Mouse (Mus musculus): ENCODE data around the gene Zdhhc12.

DNA sequence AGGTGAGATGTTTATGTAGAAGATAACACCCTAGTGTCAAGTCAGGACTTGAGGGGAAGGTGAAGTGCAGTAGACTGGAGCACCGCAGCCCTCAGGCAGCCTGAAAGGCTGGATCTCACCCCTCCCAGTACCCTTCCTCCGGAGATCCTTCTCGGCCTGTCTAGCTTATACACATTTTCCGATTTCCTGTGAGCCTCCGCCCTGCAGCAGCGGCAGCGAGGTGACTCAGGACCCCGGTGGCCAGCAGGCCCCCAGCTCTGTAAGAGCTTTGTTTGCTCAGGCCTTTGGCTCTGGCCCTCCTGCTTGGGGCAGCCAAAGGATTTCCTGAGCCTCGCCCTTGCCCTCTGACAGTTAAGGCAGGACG lies 15.1 kb downstream of the Zdhhc12 start:
- TF ChIP-seq CTCF (IDR thresholded peaks at IDR 0.05; ENCODE audit: low read depth, low read length) = no peak
- TF ChIP-seq POLR2A (IDR thresholded peaks at IDR 0.05; ENCODE audit: insufficient read depth, low read length) = no peak

Measured in ES-Bruce4 (cell line).